Mouse (Mus musculus) bone marrow macrophage, adult 2 months (primary cell): ENCODE measurements around the gene Slc39a7.
"Not testable (repeated sequence)": the region's sequence is repeated elsewhere in the genome, so short reads cannot be mapped to it uniquely, and the experiment has no call there.

Source experiments
- CTCF ChIP-seq: IDR thresholded peaks from 2 replicates; pipeline ENCODE4 v1.5.1; 2012; ENCODE audit warnings: low read depth, mild to moderate bottlenecking, low read length, moderate library complexity
- POLR2A ChIP-seq: IDR thresholded peaks from 2 replicates; pipeline ENCODE4 v1.6.1; 2012; ENCODE audit warnings: mild to moderate bottlenecking, low read depth, low read length, borderline replicate concordance

DNA sequence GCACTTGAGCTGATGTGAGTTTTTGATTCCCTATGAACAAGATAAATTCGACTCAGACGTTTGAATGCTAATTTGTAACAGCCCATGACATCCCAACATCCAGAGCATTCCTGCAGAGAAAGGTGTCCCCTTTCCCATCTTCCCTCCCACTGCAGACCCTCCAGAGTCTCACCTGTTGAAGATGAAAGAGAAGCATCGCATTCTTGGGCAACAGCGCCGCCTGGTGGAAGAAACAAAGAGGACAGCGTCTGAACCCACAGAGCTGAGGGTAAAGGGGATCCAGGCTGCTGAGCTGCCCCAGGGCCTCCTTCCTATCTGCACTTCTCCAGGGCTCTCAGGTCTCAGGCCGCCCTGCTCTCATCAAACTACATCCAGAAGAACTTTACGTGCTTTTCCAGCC is 49.3 kb downstream of the Slc39a7 start:
- TF ChIP-seq CTCF: peak; percentile 90
- not testable (repeated sequence) for TF ChIP-seq POLR2A
